Mouse (Mus musculus): ENCODE results near the gene Ecsit.

The Ecsit gene

GRCm38 (mm10) chr9:22051958-22052254 lies 33.3 kb downstream of the Ecsit start, which contains the start of gene Elavl3:
Gene Elavl3 (minus strand): TSS chr9:22052023.
- in situ Hi-C loops (cut with MboI; ENCODE audit: low sequenced_read_pairs) = no loop called here

GRCm38 (mm10) chr9:22051161-22051957 lies 33.9 kb downstream of the Ecsit start:
- in situ Hi-C loops (cut with MboI; ENCODE audit: low sequenced_read_pairs) = no loop called here

- in situ Hi-C loops (cut with MboI; ENCODE audit: low sequenced_read_pairs) = no loop called here
Measured at GRCm38 (mm10) chr9:22050351-22050889, 34.8 kb downstream of the Ecsit start.

- in situ Hi-C loops (cut with MboI; ENCODE audit: low sequenced_read_pairs) = no loop called here
Measured at GRCm38 (mm10) chr9:22049721-22050270, 35.4 kb downstream of the Ecsit start.

- in situ Hi-C loops (cut with MboI; ENCODE audit: low sequenced_read_pairs) = no loop called here
Measured at GRCm38 (mm10) chr9:22049315-22049714, 35.9 kb downstream of the Ecsit start.

GRCm38 (mm10) chr9:22047329-22047728 lies 37.9 kb downstream of the Ecsit start:
- in situ Hi-C loops (cut with MboI; ENCODE audit: low sequenced_read_pairs) = no loop called here

- in situ Hi-C loops (cut with MboI; ENCODE audit: low sequenced_read_pairs) = no loop called here
Measured at GRCm38 (mm10) chr9:22041832-22042231, 43.4 kb downstream of the Ecsit start.

- in situ Hi-C loops (cut with MboI; ENCODE audit: low sequenced_read_pairs) = no loop called here
Measured at GRCm38 (mm10) chr9:22037826-22038225, 47.4 kb downstream of the Ecsit start.

- in situ Hi-C loops (cut with MboI; ENCODE audit: low sequenced_read_pairs) = no loop called here
Measured at GRCm38 (mm10) chr9:22035300-22036044, 49.8 kb downstream of the Ecsit start.

- in situ Hi-C loops (cut with MboI; ENCODE audit: low sequenced_read_pairs) = no loop called here
Measured at GRCm38 (mm10) chr9:22030386-22030785, 54.9 kb downstream of the Ecsit start.

- in situ Hi-C loops (cut with MboI; ENCODE audit: low sequenced_read_pairs) = no loop called here
Measured at GRCm38 (mm10) chr9:22028467-22028866, 56.8 kb downstream of the Ecsit start.

GRCm38 (mm10) chr9:22024592-22024991 lies 60.6 kb downstream of the Ecsit start:
- in situ Hi-C loops (cut with MboI; ENCODE audit: low sequenced_read_pairs) = no loop called here

All from CH12F3 (cell line).